In genomic region chr1:90843836-90844235, GRCm38 (mm10) we compare ENCODE assay signal across 7 mouse cellular contexts. TPM values are rescaled to one million over a fixed set of nuclear protein-coding genes. Genes with fewer than 3 reads are reported as not detected.
DNase-seq lines count a peak whose midpoint lies in the region; ATAC-seq and TF ChIP-seq lines count a peak whose summit lies in the region.

Gene Col6a3, minus strand, starts transcription at chr1:90843971.

- H3K4me2 ChIP-seq in hindbrain, embryonic 13.5 days = no peak within 1 kb of the TSS
- peak within 1 kb of the TSS; percentile 60 for H3K4me2 ChIP-seq in stomach, embryonic 15.5 days

- no peak within 1 kb of the TSS for H3K27ac ChIP-seq in hindbrain, embryonic 13.5 days
- H3K27ac ChIP-seq in liver, adult 2 months (replicated peaks; ENCODE audit: insufficient read depth, low read depth, low read length) = no peak within 1 kb of the TSS
- peak within 1 kb of the TSS; percentile 68 for H3K27ac ChIP-seq in stomach, embryonic 15.5 days
- no peak within 1 kb of the TSS for H3K27ac ChIP-seq in layer of hippocampus, adult 2 months

- peak; percentile 16 for DNase-seq in adrenal gland, postnatal 25 days
- DNase-seq in fibroblast of lung, adult 2 months (ENCODE audit: low read depth) = peak; percentile 65
- DNase-seq in liver, adult 2 months (ENCODE audit: extremely low read depth, low read depth, low spot score) = peak; percentile 13
- no peak for DNase-seq in layer of hippocampus, adult 11-12 months (ENCODE audit: low spot score)
- no peak for DNase-seq in layer of hippocampus, adult 2 months (ENCODE audit: low spot score in 2 of 2)

- TF ChIP-seq POLR2A in liver, adult 2 months (IDR thresholded peaks at IDR 0.05; ENCODE audit: extremely low read depth, insufficient read depth, low read length) = no peak

- no peak for TF ChIP-seq CTCF in liver, adult 2 months (IDR thresholded peaks at IDR 0.05; ENCODE audit: low read depth, low read length)
- TF ChIP-seq CTCF in layer of hippocampus, adult 2 months (conservative IDR thresholded peaks at IDR 0.05) = no peak

- H3K4me3 ChIP-seq in hindbrain, embryonic 13.5 days = peak within 1 kb of the TSS; percentile 2; the same call in 1 of the 2 replicates
- peak within 1 kb of the TSS; percentile 33 for H3K4me3 ChIP-seq in liver, adult 2 months (ENCODE audit: insufficient read depth, low read depth, low read length)
- peak within 1 kb of the TSS; percentile 46 for H3K4me3 ChIP-seq in stomach, embryonic 15.5 days (replicated peaks)
- no peak within 1 kb of the TSS for H3K4me3 ChIP-seq in layer of hippocampus, adult 2 months

- WGBS in hindbrain, embryonic 13.5 days = 68% methylated on average over 4 of the region's 4 CpGs
- WGBS in liver, adult 2 months = 60% methylated on average over 4 of the region's 4 CpGs
- 48% methylated on average over 4 of the region's 4 CpGs for WGBS in stomach, embryonic 15.5 days

- H3K27me3 ChIP-seq in hindbrain, embryonic 13.5 days = no peaks in the 10 kb centered on the region
- no peaks in the 10 kb centered on the region for H3K27me3 ChIP-seq in liver, adult 2 months (ENCODE audit: control insufficient read depth, insufficient read depth, low read length)
- H3K27me3 ChIP-seq in stomach, embryonic 15.5 days (replicated peaks) = no peaks in the 10 kb centered on the region

- ATAC-seq in hindbrain, embryonic 13.5 days (ENCODE audit: low FRiP score) = no peak
- ATAC-seq in stomach, embryonic 15.5 days (ENCODE audit: insufficient read depth, low FRiP score, low read depth) = peak; percentile 72; the same call in 1 of the 2 replicates

- no peaks in the 10 kb centered on the region for H3K9me3 ChIP-seq in hindbrain, embryonic 13.5 days
- H3K9me3 ChIP-seq in stomach, embryonic 15.5 days = no peaks in the 10 kb centered on the region

- H3K4me1 ChIP-seq in hindbrain, embryonic 13.5 days (replicated peaks) = 0 out of 2 replicates have a peak, but pooled peaks cover 4% of the 10 kb centered on the region
- no peaks in the 10 kb centered on the region for H3K4me1 ChIP-seq in liver, adult 2 months (ENCODE audit: control insufficient read depth, insufficient read depth, low read length)
- peaks cover 7% of the 10 kb centered on the region; the same call in 1 of the 2 replicates for H3K4me1 ChIP-seq in stomach, embryonic 15.5 days

- H3K36me3 ChIP-seq in hindbrain, embryonic 13.5 days = no peaks in the 10 kb centered on the region
- no peaks in the 10 kb centered on the region for H3K36me3 ChIP-seq in liver, adult 2 months (ENCODE audit: control insufficient read depth, insufficient read depth, low read length)
- no peaks in the 10 kb centered on the region for H3K36me3 ChIP-seq in stomach, embryonic 15.5 days

- no peaks in the 10 kb centered on the region for H3K79me2 ChIP-seq in liver, adult 2 months (ENCODE audit: control insufficient read depth, insufficient read depth, low read length)

- H3K9ac ChIP-seq in hindbrain, embryonic 13.5 days = no peak within 1 kb of the TSS; the same call in 1 of the 2 replicates
- H3K9ac ChIP-seq in liver, adult 2 months (ENCODE audit: low read depth, low read length) = peak within 1 kb of the TSS; percentile 34
- peak within 1 kb of the TSS; percentile 36 for H3K9ac ChIP-seq in stomach, embryonic 15.5 days

RNA-seq across cellular contexts. Expression of gene Col6a3, which starts in this region (rescaled TPM):
- 24.4 and 34.2 TPM in 2 replicates for total RNA-seq in adrenal gland, postnatal 25 days (2021)
- polyA plus RNA-seq in hindbrain, embryonic 13.5 days (2015; fragmentation: Nextera tagmentation; extraction: Ambion mirVana) = 6.4 and 10.0 TPM in 2 replicates
- 5.5 and 9.9 TPM in 2 replicates for total RNA-seq in liver, adult 2 months (2014; rRNA removed)
- 1.6 and 2.1 TPM in 2 replicates for polyA plus RNA-seq in liver, adult 2 months (2012; rRNA removed)
- polyA plus RNA-seq in stomach, embryonic 15.5 days (2015; fragmentation: Nextera tagmentation; extraction: Ambion mirVana) = 86.6 and 109 TPM in 2 replicates
- 1 to 10 TPM; 3.4 to 4.0 TPM for total RNA-seq in layer of hippocampus, adult 2 months (2021)

Comparison
In these comparisons a context has a peak if more than half of its experiments do, and no peak if none do; other contexts are left out.
1. DNase-seq: peak in adrenal gland, postnatal 25 days (single experiment), fibroblast of lung, adult 2 months (single experiment) and liver, adult 2 months (single experiment); none in layer of hippocampus, adult 11-12 months (single experiment) and layer of hippocampus, adult 2 months (0 of 2).